Mouse (Mus musculus) adipocyte (in vitro differentiated cells): ENCODE measurements around the gene Tmc6.
"Not testable (repeated sequence)": the region's sequence is repeated elsewhere in the genome, so short reads cannot be mapped to it uniquely, and the experiment has no call there.

ENCODE experiments used
- DNase-seq: peaks from one replicate; pipeline ENCODE4 v3.0.0-alpha.2; 2016; ENCODE audit warnings: low spot score

Gene Tmc6

GRCm38 (mm10) chr11:117781993-117782704, at the start of gene Tmc6, which contains the start of gene Tmc8:
TSS of gene Tmc6 (minus strand) at chr11:117782198.
TSS of gene Tmc8 (plus strand) at chr11:117782076.
- no peak for DNase-seq

GRCm38 (mm10) chr11:117830401-117830800, 48.4 kb upstream of the Tmc6 start:
- no peak for DNase-seq

- DNase-seq = peak; percentile 79
Measured at GRCm38 (mm10) chr11:117829671-117830215, 47.7 kb upstream of the Tmc6 start.

GRCm38 (mm10) chr11:117828888-117829604, 47.0 kb upstream of the Tmc6 start:
- peak; percentile 68 for DNase-seq

GRCm38 (mm10) chr11:117828149-117828887, 46.3 kb upstream of the Tmc6 start:
- peak; percentile 38 for DNase-seq

- no peak for DNase-seq
Measured at GRCm38 (mm10) chr11:117827386-117827785, 45.4 kb upstream of the Tmc6 start.

GRCm38 (mm10) chr11:117826916-117827315, 44.9 kb upstream of the Tmc6 start:
- DNase-seq = no peak

GRCm38 (mm10) chr11:117826164-117826563, 44.2 kb upstream of the Tmc6 start:
- peak; percentile 61 for DNase-seq

- peak; percentile 88 for DNase-seq
Measured at GRCm38 (mm10) chr11:117825333-117826101, 43.5 kb upstream of the Tmc6 start, which contains the start of the genes Afmid and Tk1. TSS of gene Afmid (plus strand) at chr11:117825924. TSS of gene Tk1 (minus strand) at chr11:117826092.

- DNase-seq = peak; percentile 88
Measured at GRCm38 (mm10) chr11:117824060-117824969, 42.3 kb upstream of the Tmc6 start.

GRCm38 (mm10) chr11:117823411-117823810, 41.4 kb upstream of the Tmc6 start:
- no peak for DNase-seq

GRCm38 (mm10) chr11:117822728-117823241, 40.8 kb upstream of the Tmc6 start:
- DNase-seq = peak; percentile 58

- DNase-seq = no peak
Measured at GRCm38 (mm10) chr11:117821868-117822267, 39.9 kb upstream of the Tmc6 start.

GRCm38 (mm10) chr11:117820173-117820572, 38.2 kb upstream of the Tmc6 start:
- no peak for DNase-seq

- DNase-seq = no peak
Measured at GRCm38 (mm10) chr11:117819095-117819494, 37.1 kb upstream of the Tmc6 start.

GRCm38 (mm10) chr11:117816389-117816996, 34.5 kb upstream of the Tmc6 start:
- DNase-seq = no peak

- DNase-seq = not testable (repeated sequence)
Measured at GRCm38 (mm10) chr11:117815850-117816249, 33.9 kb upstream of the Tmc6 start.

GRCm38 (mm10) chr11:117814704-117815366, 32.8 kb upstream of the Tmc6 start:
- no peak for DNase-seq

GRCm38 (mm10) chr11:117813867-117814266, 31.9 kb upstream of the Tmc6 start:
- no peak for DNase-seq
